Mouse (Mus musculus): ENCODE measurements around the gene Ubxn10.

Ubxn10 gene

DNA sequence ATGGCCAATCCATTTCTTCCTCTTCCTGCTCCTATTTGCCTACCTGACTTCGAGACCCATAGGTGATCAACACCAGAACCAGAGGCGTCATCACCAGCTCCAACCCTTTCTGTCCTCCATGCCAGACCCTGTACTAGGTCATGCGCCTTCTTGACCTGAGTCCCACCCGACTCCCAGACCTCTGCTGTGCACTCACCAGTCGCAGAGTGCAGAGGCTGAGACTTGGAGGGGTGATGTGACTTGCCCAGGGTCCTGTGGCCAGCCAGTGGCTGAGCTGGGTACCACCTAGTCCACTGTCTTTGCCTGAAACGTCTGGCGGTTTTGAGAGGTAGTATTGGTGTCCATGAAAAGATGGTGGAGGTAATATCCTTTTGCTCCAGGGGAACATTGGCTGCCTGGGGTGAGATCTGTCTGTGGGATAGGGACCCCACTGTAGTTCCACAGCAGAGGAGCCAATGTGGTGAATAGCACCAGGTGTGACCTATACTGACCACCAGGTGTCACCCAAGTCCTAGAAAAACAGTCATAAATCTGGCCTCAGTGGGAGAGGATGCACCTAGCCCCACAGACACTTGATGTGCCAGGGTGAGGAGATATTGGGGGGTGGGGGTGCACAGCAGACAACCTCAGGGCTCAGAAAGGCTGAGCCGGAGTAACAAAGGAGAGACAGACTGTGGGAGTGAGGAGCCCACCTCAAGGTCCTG is 11.6 kb upstream of the Ubxn10 start:
- POLR2A ChIA-PET, result interaction anchor here in 3 of 4 experiments (0.6 to 1.5 kb wide), 3 partner anchors 42 to 300 kb away, joined by 3 to 7 read pairs (median 4); no protein-coding TSS in a partner anchor
- CTCF ChIA-PET, result interaction anchor here (0.6 to 2.6 kb wide), 22 partner anchors 17 to 343 kb away, joined by 3 to 21 read pairs (median 5); no protein-coding TSS in a partner anchor

DNA sequence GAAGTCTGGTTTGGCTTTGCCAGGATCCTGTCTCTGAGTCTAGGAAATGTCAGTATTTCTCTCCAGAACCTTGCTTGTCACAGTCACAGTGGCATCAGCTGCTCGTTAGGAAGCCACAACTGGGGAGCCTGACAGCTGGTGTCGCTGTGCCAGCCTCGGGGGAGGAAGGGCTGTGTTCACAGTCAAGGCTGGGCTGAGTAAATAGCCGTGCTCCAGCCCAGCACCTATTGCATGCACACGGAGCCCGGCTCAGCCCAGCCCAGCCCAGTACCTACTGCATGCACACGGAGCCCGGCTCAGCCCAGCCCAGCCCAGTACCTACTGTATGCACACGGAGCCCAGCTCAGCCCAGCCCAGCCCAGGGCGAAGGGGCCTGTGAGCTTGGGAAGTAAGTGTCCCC is 10.9 kb upstream of the Ubxn10 start:
- ChIA-PET POLR2A (interaction anchor here in 3 of 4 experiments (0.6 to 1.5 kb wide), 4 partner anchors 42 to 299 kb away, joined by 3 to 7 read pairs (median 4); no protein-coding TSS in a partner anchor), CTCF (interaction anchor here (0.6 to 2.6 kb wide), 22 partner anchors 16 to 344 kb away, joined by 3 to 21 read pairs (median 5); no protein-coding TSS in a partner anchor)

DNA sequence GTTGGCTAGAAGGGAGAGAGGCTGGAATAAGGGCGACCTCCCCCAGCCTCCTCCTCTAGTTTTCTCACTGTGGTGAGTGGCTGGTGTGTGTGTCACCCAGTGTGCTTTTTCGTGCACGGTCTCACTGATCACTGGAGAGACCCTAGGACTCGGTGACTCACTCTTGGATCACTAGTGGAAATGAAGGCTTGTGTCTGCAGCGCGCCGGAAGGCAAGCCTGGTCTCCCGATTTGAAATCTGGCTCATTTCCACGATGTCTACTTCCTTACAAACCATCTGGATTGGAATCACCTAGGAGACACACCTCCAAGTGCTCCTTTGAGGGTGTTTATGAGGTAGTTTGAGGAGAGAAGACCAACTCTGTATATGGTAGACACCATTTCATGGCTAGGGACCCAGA is 9.9 kb upstream of the Ubxn10 start:
- CTCF ChIA-PET, result interaction anchor here in 2 of 4 experiments (0.6 to 1.9 kb wide), 4 partner anchors 47 to 112 kb away, joined by 3 to 13 read pairs (median 4); no protein-coding TSS in a partner anchor
- POLR2A ChIA-PET, result interaction anchor here in 2 of 4 experiments (0.5 to 1.5 kb wide), 2 partner anchors 41 to 170 kb away, joined by 3 to 7 read pairs; no protein-coding TSS in a partner anchor

DNA sequence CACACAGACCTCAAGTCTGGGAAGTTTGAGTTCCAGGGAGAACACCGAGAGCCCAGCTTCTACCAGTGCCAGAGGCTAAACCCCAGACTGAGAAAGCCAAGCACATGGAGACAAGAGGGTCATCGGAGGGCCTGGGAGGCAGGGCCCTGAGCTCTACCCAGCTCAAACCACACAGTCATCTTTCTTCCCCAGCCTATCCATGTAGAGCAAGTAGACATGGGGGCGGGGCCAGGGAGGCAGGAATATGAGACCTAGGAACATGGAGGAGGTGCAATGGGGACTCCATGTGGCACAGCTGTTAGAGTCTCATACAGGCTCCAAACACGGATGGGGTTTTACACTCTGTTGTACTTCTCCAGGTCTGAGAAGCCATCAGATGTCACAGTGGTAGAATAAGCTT is 8.9 kb upstream of the Ubxn10 start:
- POLR2A ChIA-PET, result interaction anchor here in 2 of 4 experiments (0.6 to 1.3 kb wide), 4 partner anchors 39 to 583 kb away, joined by 3 to 6 read pairs (median 4); no protein-coding TSS in a partner anchor
- CTCF ChIA-PET, result interaction anchor here in 3 of 4 experiments (0.6 to 1.8 kb wide), 7 partner anchors 38 to 371 kb away, joined by 3 to 6 read pairs (median 3); no protein-coding TSS in a partner anchor

DNA sequence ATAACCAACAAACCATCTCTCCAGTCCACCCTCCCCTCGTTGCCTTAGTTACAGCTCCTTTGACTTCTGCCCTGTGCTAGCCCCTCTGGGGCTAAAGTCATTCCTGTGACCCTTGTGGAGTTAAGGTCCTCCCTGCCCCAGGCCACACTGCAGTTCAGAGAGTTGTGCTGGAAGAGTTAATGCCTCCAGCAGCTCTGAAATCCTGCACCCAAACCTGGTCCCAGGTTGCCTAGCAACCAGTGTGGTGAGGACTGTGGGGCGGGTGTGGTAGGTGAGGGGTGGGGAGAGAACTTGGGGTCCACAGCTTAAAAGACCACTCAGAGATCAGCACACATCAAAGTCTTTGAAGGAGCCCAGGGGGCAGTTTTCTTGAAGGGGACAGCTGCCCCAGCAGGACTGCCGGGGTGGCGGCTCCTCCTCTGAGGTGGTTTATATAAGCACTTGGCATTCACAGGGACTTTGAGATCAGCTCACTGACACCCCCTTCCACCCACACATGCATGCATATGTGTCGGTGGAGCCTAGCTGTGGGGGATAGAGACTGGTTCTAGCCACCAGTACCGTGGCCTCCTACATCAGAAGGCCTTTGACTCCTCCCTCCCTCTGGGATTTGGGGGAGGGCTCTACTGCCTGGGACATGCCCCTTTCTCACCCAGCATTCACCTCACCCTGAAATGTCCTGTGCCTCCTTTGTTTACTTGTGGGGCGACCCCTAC is 2.3 kb upstream of the Ubxn10 start:
- ChIA-PET CTCF (interaction anchor here in 3 of 4 experiments (0.5 to 1.5 kb wide), 7 partner anchors 10 to 328 kb away, joined by 3 to 5 read pairs (median 3); no protein-coding TSS in a partner anchor), POLR2A (interaction anchor here in 2 of 4 experiments (0.8 to 1.4 kb wide), 6 partner anchors 10 to 291 kb away, joined by 3 to 4 read pairs (median 3); partner anchors contain the start of gene Pla2g2c (in 1 of the 2))

DNA sequence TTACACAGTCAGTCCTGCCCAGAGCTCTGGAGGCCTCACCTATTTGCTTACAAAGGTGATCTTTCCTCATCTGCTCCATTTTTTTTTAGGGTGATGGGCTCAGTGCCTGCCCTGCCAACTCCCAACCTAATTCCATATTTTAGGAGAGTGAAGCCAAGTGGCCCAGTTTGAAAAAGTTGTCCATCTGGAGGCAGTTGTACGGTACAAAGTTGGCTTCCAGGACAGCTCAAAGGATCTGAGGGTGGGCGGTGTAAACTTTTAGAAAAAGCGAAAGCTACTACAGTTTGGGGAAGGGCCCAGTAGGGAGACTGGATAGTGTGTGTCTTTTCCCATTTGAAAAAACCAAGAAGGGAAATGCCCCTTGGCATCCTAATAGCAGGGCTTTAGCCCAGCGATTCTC is 2.1 kb downstream of the Ubxn10 start:
- CTCF ChIA-PET, result no interaction called here
- POLR2A ChIA-PET, result interaction anchor here in 1 of 4 experiments (0.7 kb wide), 1 partner anchor 15 kb away, joined by 3 read pairs; no protein-coding TSS in a partner anchor

DNA sequence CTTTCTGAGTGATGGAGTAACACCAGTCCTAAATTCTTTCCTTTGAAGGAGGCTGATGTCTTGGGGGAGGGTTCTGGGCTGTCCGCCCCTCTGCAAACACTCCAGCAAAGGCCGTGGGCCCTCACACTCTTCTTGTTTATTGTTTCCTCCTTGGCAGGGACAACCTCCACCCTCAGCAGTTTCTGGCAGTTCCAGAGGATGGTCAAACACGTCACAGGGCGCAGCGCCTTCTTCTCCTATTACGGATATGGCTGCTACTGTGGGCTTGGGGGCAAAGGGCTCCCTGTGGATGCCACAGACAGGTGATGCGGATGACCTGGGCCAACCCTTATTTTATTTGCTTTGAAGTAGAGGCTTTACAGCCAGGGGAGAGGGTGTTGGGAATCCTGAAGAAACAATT is 2.9 kb downstream of the Ubxn10 start:
- ChIA-PET CTCF (no interaction called here), POLR2A (no interaction called here)

DNA sequence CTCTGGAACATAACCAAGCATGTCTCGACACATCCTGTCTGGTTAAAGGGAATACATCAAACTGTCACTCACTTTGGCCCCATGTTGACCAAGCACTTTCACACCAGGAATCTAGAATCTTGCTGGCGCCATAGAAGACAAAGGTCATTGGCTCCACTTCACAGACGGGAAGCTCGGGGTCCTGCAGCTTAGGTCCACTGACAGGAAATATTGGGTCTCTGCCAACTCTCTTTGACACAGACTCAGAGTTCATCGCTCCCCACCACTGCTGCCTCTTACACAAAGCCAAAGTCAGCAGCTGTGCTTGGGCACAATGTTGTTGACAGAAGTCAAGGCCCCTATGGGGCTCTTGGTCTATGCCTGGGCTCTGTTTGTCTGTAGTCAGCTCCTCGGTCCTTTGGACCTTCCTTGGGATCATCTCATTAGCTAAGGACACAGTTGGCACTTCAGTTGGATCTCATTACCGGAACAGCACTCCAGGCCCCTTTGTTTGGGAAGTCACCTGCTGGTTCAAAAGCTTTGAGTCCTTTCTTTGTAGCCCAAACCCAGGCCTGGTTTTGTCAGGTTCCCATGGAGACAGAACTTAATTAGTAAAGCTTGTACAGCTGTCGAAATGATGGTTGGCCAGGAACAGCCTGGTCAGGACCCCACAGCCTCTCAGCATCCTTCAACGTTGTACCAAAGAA is 7.8 kb downstream of the Ubxn10 start:
- POLR2A ChIA-PET, result interaction anchor here in 3 of 4 experiments (0.6 to 1.9 kb wide), 10 partner anchors 10 to 652 kb away, joined by 3 to 4 read pairs (median 4); no protein-coding TSS in a partner anchor

DNA sequence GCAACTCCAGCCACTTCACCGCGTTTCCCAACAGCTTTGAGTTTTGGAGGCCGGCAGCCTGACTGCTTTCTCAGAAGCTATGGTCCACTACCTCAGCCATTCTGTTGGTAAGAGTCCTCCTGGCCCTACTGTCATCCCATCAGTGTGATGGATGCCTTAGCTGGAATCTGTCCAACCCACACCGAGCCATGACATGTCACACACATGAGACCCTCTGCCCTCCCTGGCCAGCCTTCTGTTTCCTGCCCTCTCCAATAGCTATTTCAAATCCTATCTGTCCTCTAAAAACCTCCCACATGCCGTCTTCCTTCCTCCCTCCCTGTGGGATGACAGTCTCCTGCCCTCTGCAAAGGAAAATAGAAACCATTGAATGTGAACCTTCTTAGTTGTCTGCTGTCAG is 11.2 kb downstream of the Ubxn10 start:
- ChIA-PET CTCF (interaction anchor here in 3 of 4 experiments (0.6 to 1.5 kb wide), 5 partner anchors 17 to 618 kb away, joined by 3 to 5 read pairs (median 3); no protein-coding TSS in a partner anchor), POLR2A (interaction anchor here in 2 of 4 experiments (0.6 to 2.0 kb wide), 5 partner anchors 18 to 246 kb away, joined by 3 to 16 read pairs (median 4); no protein-coding TSS in a partner anchor)

More for the DNA sequence above, 7.8 kb downstream of the Ubxn10 start:
- CTCF ChIA-PET, result interaction anchor here in 2 of 4 experiments (1.0 to 1.2 kb wide), 2 partner anchors 10 to 127 kb away, joined by 3 to 4 read pairs; no protein-coding TSS in a partner anchor

DNA sequence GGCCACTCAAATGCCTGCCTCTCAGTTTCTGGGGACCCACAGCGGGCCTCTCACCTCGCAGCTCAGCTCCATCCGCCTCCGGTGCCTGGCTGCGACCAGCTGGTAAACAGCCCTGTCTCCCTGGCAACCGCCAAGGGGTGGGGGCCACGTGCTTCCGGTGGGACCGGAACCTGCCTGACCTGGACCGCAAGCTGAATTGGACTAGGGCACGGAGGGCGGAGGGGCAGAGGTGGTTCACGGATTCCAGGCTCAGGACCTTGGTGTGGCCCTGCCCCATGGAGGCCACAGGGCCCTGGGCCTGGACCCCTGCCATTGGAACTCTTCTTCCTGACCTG is 11.9 kb downstream of the Ubxn10 start:
- ChIA-PET CTCF (interaction anchor here in 3 of 4 experiments (0.6 to 1.5 kb wide), 5 partner anchors 19 to 278 kb away, joined by 3 read pairs; no protein-coding TSS in a partner anchor), POLR2A (interaction anchor here in 3 of 4 experiments (0.6 to 2.0 kb wide), 9 partner anchors 13 to 247 kb away, joined by 3 to 16 read pairs (median 4); no protein-coding TSS in a partner anchor)

DNA sequence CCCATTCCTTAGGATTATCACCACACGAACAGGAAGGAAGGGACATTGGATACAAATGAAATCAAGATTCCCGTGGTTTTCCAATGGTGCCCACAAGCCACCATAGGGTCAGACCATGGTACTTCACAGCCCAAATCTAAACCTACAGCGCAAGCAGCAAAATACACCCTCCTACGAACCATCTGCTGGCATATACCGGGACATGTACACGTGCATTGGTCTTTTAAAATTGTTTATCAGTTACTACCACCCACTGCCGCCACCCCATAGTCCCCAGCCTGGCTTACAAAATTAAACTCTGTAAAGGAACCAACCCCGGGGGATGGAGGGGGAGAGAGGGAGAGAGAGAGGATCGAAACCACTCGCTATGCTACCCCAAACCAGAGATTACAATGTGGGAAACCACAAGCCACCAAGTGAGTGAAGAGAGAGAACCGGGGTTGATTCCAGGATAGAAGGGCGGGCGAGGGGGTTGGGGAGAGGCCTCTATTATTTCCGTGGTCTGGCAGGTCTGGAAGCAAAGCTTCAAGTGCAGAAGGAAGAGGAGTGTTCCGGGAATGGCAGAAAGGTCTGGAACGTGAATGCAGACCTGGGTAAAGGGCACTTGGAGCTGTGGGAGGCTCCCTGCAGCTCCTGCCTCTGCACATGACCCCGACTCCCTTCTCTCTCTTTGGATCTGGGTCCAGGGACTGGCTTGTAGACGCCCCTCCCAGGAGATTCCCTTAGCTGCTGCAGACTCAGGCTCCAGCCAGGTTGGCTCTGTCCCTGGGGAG is 12.4 kb downstream of the Ubxn10 start, which contains the start of gene Pla2g2c:
Gene Pla2g2c (plus strand): TSS at position 439 of the 773 bp plus-strand sequence.
- CTCF ChIA-PET, result interaction anchor here in 3 of 4 experiments (0.6 to 1.5 kb wide), 5 partner anchors 18 to 278 kb away, joined by 3 read pairs; no protein-coding TSS in a partner anchor
- POLR2A ChIA-PET, result interaction anchor here in 3 of 4 experiments (0.7 to 2.0 kb wide), 8 partner anchors 13 to 22 kb away, joined by 3 to 16 read pairs (median 4); no protein-coding TSS in a partner anchor

DNA sequence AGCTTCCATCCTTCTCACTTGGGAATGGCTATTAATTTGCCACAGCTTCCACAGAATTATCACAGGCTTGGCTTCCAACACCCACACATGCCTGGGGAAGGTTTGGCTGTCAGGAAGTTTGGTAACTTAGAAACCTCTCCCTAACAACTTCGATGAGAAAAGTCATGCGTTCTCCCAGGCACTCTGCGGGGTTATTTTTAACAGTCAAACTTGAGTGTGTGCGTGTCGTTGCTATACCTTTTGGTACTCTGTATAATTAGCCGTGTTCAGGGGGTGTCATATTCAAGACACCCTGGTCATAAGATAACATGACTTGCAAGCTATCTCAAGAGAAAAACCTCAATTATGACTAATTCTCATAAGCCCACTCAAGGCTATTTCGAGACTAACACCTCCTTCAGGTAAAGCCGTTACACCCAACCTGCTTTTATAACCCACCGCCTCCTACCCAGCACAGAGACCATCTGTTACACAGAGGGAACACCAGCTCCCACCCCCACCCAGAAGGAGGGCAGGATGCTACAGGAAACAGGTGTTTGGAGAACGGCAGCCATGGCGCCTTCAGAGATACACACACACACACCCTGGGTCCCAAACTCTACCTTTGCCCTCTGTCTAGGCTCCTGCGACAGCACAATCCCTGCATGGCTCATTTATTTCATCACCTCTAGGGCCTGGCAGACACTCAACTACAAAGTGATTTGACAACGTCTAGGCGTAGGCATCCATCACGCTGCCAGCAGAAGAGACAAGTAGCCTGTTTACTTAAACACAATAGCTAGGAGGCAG is 13.3 kb downstream of the Ubxn10 start:
- ChIA-PET POLR2A (interaction anchor here in 2 of 4 experiments (1.0 to 1.7 kb wide), 3 partner anchors 12 to 21 kb away, joined by 4 to 6 read pairs (median 4); no protein-coding TSS in a partner anchor), CTCF (interaction anchor here in 3 of 4 experiments (0.6 to 1.2 kb wide), 3 partner anchors 14 to 277 kb away, joined by 3 read pairs; no protein-coding TSS in a partner anchor)

DNA sequence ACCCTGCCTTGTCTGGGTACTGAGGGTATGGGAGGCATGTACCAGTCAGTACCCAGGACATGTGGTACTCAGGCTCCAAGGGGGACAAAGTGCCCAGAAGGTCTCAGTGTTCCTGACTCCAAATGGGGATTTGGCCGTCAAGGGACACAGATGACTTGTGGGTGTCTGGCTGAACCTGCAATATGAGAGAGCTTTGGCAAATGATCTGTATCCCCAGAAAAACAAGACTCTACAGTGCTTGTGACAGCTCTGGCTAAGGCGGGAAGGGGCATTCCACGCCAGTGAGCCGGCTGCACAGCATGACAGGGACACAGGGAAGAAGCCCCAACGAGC is 17.7 kb downstream of the Ubxn10 start:
- ChIA-PET POLR2A (interaction anchor here in 1 of 4 experiments (0.7 kb wide), 1 partner anchor 13 kb away, joined by 3 read pairs; no protein-coding TSS in a partner anchor), CTCF (no interaction called here)

DNA sequence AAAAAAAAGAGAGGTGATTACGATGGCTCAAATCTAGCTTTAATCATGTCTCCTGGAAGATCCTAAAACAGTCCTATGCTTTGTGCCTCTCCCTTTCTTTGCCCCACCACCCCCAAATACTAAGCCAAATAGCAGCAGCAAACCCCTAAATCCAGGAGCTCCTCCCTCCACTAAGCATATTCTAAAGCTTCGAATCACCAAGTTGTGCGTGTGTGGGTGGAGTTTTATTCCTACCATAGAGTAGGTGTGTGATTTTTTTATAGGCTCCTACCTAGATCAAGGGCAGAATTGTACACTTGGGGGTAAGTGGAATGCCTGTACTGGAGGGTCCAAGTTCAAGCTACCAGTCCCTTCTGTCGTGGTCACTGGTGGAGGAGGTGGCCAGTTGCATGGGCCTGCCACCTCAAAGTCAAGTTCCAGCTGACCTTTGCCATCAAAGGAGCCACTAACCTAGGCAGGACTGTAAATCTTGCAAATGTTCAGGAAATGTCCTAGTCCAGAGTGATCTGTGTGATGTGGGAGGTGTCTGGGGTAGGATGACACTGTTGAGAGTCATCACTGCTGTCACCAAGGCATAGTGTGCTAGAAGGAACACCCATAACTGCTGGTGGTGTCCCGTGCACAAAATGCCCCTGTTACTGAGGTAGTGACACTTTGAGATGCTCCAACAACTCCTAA is 18.2 kb downstream of the Ubxn10 start:
- CTCF ChIA-PET, result no interaction called here
- POLR2A ChIA-PET, result interaction anchor here in 3 of 4 experiments (0.6 to 0.9 kb wide), 4 partner anchors 12 to 37 kb away, joined by 3 to 4 read pairs (median 3); no protein-coding TSS in a partner anchor

DNA sequence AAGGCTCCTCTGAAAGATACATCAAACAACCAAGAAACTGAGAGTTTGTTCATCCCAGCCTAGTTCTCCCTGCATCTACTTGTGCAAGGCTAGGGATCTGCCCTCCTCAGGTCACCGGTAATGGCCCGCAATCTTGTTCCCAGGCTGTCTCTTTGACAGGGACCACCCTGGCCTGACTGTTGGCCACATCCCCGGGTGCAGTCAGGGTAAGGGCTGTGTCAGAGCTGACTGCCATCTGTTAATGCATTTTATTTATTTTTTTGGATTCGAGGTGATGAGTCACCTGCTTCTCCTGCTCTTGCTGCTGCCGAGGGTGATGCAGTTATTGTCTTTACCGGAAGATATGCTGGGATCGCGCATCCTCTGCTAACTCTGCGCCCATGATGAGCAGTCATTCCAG is 20.3 kb downstream of the Ubxn10 start:
- ChIA-PET POLR2A (no interaction called here), CTCF (no interaction called here)

DNA sequence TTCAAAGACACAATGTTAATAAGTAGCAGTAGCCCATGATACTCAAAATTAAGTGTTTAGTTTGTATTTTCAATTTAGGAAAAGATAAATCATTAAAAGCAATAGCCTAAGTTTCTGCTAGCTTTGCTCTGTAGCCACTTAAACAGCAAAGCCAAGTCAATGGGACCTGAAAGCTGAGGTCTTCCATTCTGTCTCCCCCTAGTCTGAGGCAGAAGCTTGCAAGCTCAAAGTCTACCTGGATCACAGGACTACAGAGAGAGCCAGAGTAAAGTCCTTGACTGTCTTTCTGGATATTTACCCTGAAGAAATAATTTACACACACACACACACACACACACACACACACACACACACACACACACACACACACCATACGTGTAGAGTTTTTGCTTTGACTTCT is 22.8 kb downstream of the Ubxn10 start:
- POLR2A ChIA-PET, result interaction anchor here in 1 of 4 experiments (1.4 kb wide), 1 partner anchor 8 kb away, joined by 11 read pairs; no protein-coding TSS in a partner anchor
- CTCF ChIA-PET, result interaction anchor here in 1 of 4 experiments (0.5 to 0.7 kb wide), 2 partner anchors 58 to 1033 kb away, joined by 3 to 4 read pairs; no protein-coding TSS in a partner anchor

Data from embryonic stem cell, embryonic (primary cell).